Mouse (Mus musculus) cerebellum, adult 2 months (tissue): ENCODE data around the gene Osgin1.

Experiments used
- CTCF ChIP-seq: fragments of 200-500 bp; IDR thresholded peaks from 2 replicates; pipeline ENCODE4 v1.5.1; 2011; ENCODE audit warnings: low read depth, mild to moderate bottlenecking, control low read depth, low read length, moderate library complexity, borderline replicate concordance; ENCODE audit not compliant: insufficient read depth
- POLR2A ChIP-seq: fragments of 200-500 bp; IDR thresholded peaks from 2 replicates; pipeline ENCODE4 v1.6.1; 2011; ENCODE audit warnings: low read length, control low read depth, borderline replicate concordance; ENCODE audit not compliant: insufficient read depth

DNA sequence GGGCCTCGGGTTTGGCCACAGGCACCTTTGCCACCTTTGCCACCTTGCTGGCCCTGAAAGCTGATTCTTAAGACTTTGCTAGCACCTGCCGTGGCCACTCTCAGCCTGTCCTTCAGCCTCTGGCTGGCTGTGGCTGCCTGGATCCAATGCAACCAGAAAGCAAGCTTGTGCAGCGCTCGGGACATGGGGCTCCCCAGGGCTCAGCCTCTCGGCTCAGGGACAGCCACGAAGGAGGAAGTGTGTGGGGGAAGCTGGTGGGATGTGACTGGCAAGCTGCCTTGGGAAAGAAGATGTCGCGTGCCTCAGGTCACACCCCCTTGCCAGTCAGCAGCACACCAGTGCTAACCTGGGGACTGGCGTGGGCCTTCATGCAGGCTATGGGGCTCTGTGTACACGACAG is 9.2 kb upstream of the Osgin1 start:
- TF ChIP-seq CTCF (no peak), POLR2A (no peak)
